Mouse (Mus musculus): ENCODE data around the gene Fam160b1. TPM values are rescaled to one million over a fixed set of nuclear protein-coding genes. Genes with fewer than 3 reads are reported as not detected.

Gene Fam160b1
- total and polyA plus RNA-seq, 3 experiments, result 4.4 to 7.7 (median 4.8) TPM

DNA sequence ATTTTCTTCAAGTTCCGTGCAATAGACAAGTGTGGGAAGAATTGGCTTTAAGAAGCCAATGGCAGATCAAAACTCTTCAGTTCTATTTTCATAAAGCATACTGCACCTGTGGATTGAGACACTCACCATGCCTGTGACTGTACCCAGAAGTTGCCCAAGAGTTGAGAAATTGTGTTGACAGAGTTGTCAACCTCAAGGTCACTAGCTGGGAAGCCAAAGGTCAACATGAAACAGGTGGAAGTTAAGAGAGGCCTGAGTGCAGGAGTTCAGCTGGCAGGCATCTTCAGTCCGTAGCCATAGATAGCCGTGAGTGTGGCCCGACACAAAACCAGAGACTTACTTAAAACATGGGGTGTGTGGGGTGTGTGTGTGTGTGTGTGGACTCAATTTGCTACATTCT lies 6.7 kb downstream of the Fam160b1 start:
- H3K4me3 ChIP-seq (replicated peaks in 1 of 3; ENCODE audit: low read depth in 2 of 3, low read length in 2 of 3, poor library complexity in 1 of 3), result no peak overlapping the region
- no peak overlapping the region for H3K9ac ChIP-seq (ENCODE audit: insufficient read depth, low read depth)
- H3K9me3 ChIP-seq (replicated peaks; ENCODE audit: low read length), result no peaks in the 10 kb centered on the region
- TF ChIP-seq MAX (IDR thresholded peaks at IDR 0.05; ENCODE audit: low read length) (no peak), MXI1 (IDR thresholded peaks at IDR 0.05; ENCODE audit: low read depth, low read length) (no peak), NRF1 (IDR thresholded peaks at IDR 0.05; ENCODE audit: low read depth, low read length) (no peak), ZC3H11A (IDR thresholded peaks at IDR 0.05; ENCODE audit: low read depth, low read length) (no peak), IRF4 (IDR thresholded peaks at IDR 0.05; ENCODE audit: low read depth, low read length) (no peak), PAX5 (IDR thresholded peaks at IDR 0.05; ENCODE audit: low read length) (no peak), UBTF (IDR thresholded peaks at IDR 0.05; ENCODE audit: low read depth, low read length) (no peak), GABPA (IDR thresholded peaks at IDR 0.05; ENCODE audit: insufficient replicate concordance, low read depth, low read length) (no peak), POLR2AphosphoS2 (IDR thresholded peaks at IDR 0.05; ENCODE audit: low read depth, low read length) (no peak), SMC3 (IDR thresholded peaks at IDR 0.05; ENCODE audit: low read depth, low read length) (no peak), ELF1 (IDR thresholded peaks at IDR 0.05; ENCODE audit: low read depth, low read length) (no peak), E2F4 (IDR thresholded peaks at IDR 0.05; ENCODE audit: insufficient replicate concordance, low read depth, low read length) (no peak), JUND (conservative IDR thresholded peaks at IDR 0.05; ENCODE audit: low read depth, low read length) (no peak), RCOR1 (conservative IDR thresholded peaks at IDR 0.05; ENCODE audit: low read depth, low read length) (no peak), EP300 (IDR thresholded peaks at IDR 0.05; ENCODE audit: low read length) (no peak), ETS1 (conservative IDR thresholded peaks at IDR 0.05; ENCODE audit: low read depth, low read length) (no peak), CHD1 (IDR thresholded peaks at IDR 0.05; ENCODE audit: low read depth, low read length) (no peak)
- DNase-seq (ENCODE audit: extremely low read depth), result no peak
- no peak overlapping the region for H3K4me2 ChIP-seq (ENCODE audit: insufficient read depth, low read depth, poor library complexity, severe bottlenecking)
- H3K4me1 ChIP-seq (ENCODE audit: control insufficient read depth in 1 of 2, insufficient read depth in 2 of 2), result peaks cover 5 to 27% of the 10 kb centered on the region in 2 experiments; a peak in 2 of 4 replicates
- in situ Hi-C loops (cut with MboI; ENCODE audit: low pct_ligation_motif_present, low pct_unique_long_range_greater_than_20kb, low sequenced_read_pairs) (no loop called here), dilution Hi-C loops (cut with MboI; ENCODE audit: extremely low pct_ligation_motif_present, extremely low pct_unique_long_range_greater_than_20kb, low sequenced_read_pairs) (no loop called here)
- peaks cover 36% of the 10 kb centered on the region for H3K79me2 ChIP-seq (replicated peaks; ENCODE audit: control insufficient read depth, extremely low read depth, insufficient read depth, poor library complexity, severe bottlenecking)
- H3K27ac ChIP-seq (ENCODE audit: insufficient read depth, low read depth), result no peak overlapping the region
- H3K36me3 ChIP-seq (replicated peaks in 1 of 2; ENCODE audit: control insufficient read depth in 1 of 2, insufficient read depth in 1 of 2, low read length in 1 of 2), result peaks cover 22 to 75% of the 10 kb centered on the region in 2 experiments
- no peaks in the 10 kb centered on the region for H3K27me3 ChIP-seq (replicated peaks)

- no peak for DNase-seq (ENCODE audit: extremely low read depth)
- in situ Hi-C loops (cut with MboI; ENCODE audit: low pct_ligation_motif_present, low pct_unique_long_range_greater_than_20kb, low sequenced_read_pairs) (no loop called here), dilution Hi-C loops (cut with MboI; ENCODE audit: extremely low pct_ligation_motif_present, extremely low pct_unique_long_range_greater_than_20kb, low sequenced_read_pairs) (no loop called here)
- H3K27ac ChIP-seq (ENCODE audit: insufficient read depth, low read depth), result no peak overlapping the region
- no peaks in the 10 kb centered on the region for H3K9me3 ChIP-seq (replicated peaks; ENCODE audit: low read length)
- H3K9ac ChIP-seq (ENCODE audit: insufficient read depth, low read depth), result no peak overlapping the region
- no peak for TF ChIP-seq ETS1 (conservative IDR thresholded peaks at IDR 0.05; ENCODE audit: low read depth, low read length)
- TF ChIP-seq ZC3H11A (IDR thresholded peaks at IDR 0.05; ENCODE audit: low read depth, low read length), result no peak
- TF ChIP-seq TBP (conservative IDR thresholded peaks at IDR 0.05; ENCODE audit: low read depth, low read length), result no peak
- TF ChIP-seq MAFK (IDR thresholded peaks at IDR 0.05; ENCODE audit: insufficient replicate concordance, low read length), result no peak
- no peak for TF ChIP-seq PAX5 (IDR thresholded peaks at IDR 0.05; ENCODE audit: low read length)
- no peak for TF ChIP-seq MAZ (IDR thresholded peaks at IDR 0.05; ENCODE audit: low read depth, low read length)
- no peak for TF ChIP-seq USF2 (conservative IDR thresholded peaks at IDR 0.05; ENCODE audit: low read depth, low read length)
- TF ChIP-seq UBTF (IDR thresholded peaks at IDR 0.05; ENCODE audit: low read depth, low read length), result no peak
- TF ChIP-seq EP300 (IDR thresholded peaks at IDR 0.05; ENCODE audit: low read length), result no peak
- TF ChIP-seq MEF2A (IDR thresholded peaks at IDR 0.05; ENCODE audit: borderline replicate concordance, low read depth, low read length), result no peak
- no peak overlapping the region for H3K4me3 ChIP-seq (replicated peaks in 1 of 3; ENCODE audit: low read depth in 2 of 3, low read length in 2 of 3, poor library complexity in 1 of 3)
- peaks cover 29 to 82% of the 10 kb centered on the region in 2 experiments for H3K36me3 ChIP-seq (replicated peaks in 1 of 2; ENCODE audit: control insufficient read depth in 1 of 2, insufficient read depth in 1 of 2, low read length in 1 of 2)
- no peak overlapping the region for H3K4me2 ChIP-seq (ENCODE audit: insufficient read depth, low read depth, poor library complexity, severe bottlenecking)
- H3K27me3 ChIP-seq (replicated peaks), result no peaks in the 10 kb centered on the region
- peaks cover 30% of the 10 kb centered on the region for H3K79me2 ChIP-seq (replicated peaks; ENCODE audit: control insufficient read depth, extremely low read depth, insufficient read depth, poor library complexity, severe bottlenecking)
- peaks cover 2 to 22% of the 10 kb centered on the region in 2 experiments; a peak in 2 of 4 replicates for H3K4me1 ChIP-seq (ENCODE audit: control insufficient read depth in 1 of 2, insufficient read depth in 2 of 2)
These were observed 7.4 kb downstream of the Fam160b1 start for GRCm38 (mm10) chr19:57367849-57368387.
